16 mouse cellular contexts compared by ENCODE assay signal in genomic region chr1:31260218-31260923, GRCm38 (mm10). TPM values are rescaled to one million over a fixed set of nuclear protein-coding genes. Genes with fewer than 3 reads are reported as not detected.
DNase-seq lines count a peak whose midpoint lies in the region; ATAC-seq and TF ChIP-seq lines count a peak whose summit lies in the region.
"Had no signal": no experiment of that assay in that cellular context is flagged by ENCODE, and none has a peak within 500 bp of the region (broad histone marks: within the 10 kb centered on the region; RNA-seq: fewer than 3 reads in every experiment).

No protein-coding gene starts in this region.

- TF ChIP-seq EP300 in lung, postnatal 0 days (IDR thresholded peaks at IDR 0.05): no peak

- TF ChIP-seq CTCF in kidney, postnatal 0 days (IDR thresholded peaks at IDR 0.05; ENCODE audit: low read depth): no peak
- TF ChIP-seq CTCF in lung, postnatal 0 days (IDR thresholded peaks at IDR 0.05): no peak

- ATAC-seq in kidney, postnatal 0 days (replicated peaks; ENCODE audit: low FRiP score, low read depth): no peak; the same call in 1 of the 2 replicates
- ATAC-seq in lung, postnatal 0 days: peak; percentile 47
- ATAC-seq in stomach, embryonic 16.5 days (ENCODE audit: insufficient read depth, low FRiP score): peak; percentile 29; the same call in 1 of the 2 replicates

- H3K36me3 ChIP-seq in kidney, postnatal 0 days (ENCODE audit: insufficient read depth, low read length): no peaks in the 10 kb centered on the region
- H3K36me3 ChIP-seq in lung, postnatal 0 days (ENCODE audit: insufficient read depth, low read length): no peaks in the 10 kb centered on the region
- no peaks in the 10 kb centered on the region for H3K36me3 ChIP-seq in stomach, embryonic 16.5 days (ENCODE audit: control insufficient read depth, insufficient read depth, low read length)
- H3K36me3 ChIP-seq: embryonic facial prominence, embryonic 12.5 days; forebrain, embryonic 10.5 days; liver, embryonic 13.5 days had no signal

- no peak overlapping the region for H3K4me3 ChIP-seq in kidney, postnatal 0 days (replicated peaks; ENCODE audit: low read depth, low read length)
- no peak overlapping the region for H3K4me3 ChIP-seq in lung, postnatal 0 days (ENCODE audit: low read depth, low read length)
- no peak overlapping the region for H3K4me3 ChIP-seq in stomach, embryonic 16.5 days (replicated peaks; ENCODE audit: low read length)
- H3K4me3 ChIP-seq: embryonic facial prominence, embryonic 12.5 days; forebrain, embryonic 10.5 days; left cerebral cortex, adult 2 months; liver, embryonic 13.5 days had no signal

- no peak overlapping the region for H3K9ac ChIP-seq in kidney, postnatal 0 days (ENCODE audit: low read depth, low read length)
- H3K9ac ChIP-seq in lung, postnatal 0 days (replicated peaks; ENCODE audit: low read depth): no peak overlapping the region
- H3K9ac ChIP-seq in stomach, embryonic 16.5 days (ENCODE audit: low read length): no peak overlapping the region
- H3K9ac ChIP-seq: embryonic facial prominence, embryonic 12.5 days; liver, embryonic 13.5 days had no signal

- H3K27me3 ChIP-seq in kidney, postnatal 0 days (ENCODE audit: insufficient read depth, low read length): no peaks in the 10 kb centered on the region
- no peaks in the 10 kb centered on the region for H3K27me3 ChIP-seq in lung, postnatal 0 days (replicated peaks; ENCODE audit: insufficient read depth, low read length)
- H3K27me3 ChIP-seq in stomach, embryonic 16.5 days (ENCODE audit: control insufficient read depth, insufficient read depth, low read length): no peaks in the 10 kb centered on the region
- H3K27me3 ChIP-seq: embryonic facial prominence, embryonic 12.5 days; liver, embryonic 13.5 days had no signal

- H3K27ac ChIP-seq in kidney, postnatal 0 days: no peak overlapping the region
- H3K27ac ChIP-seq in lung, postnatal 0 days (ENCODE audit: low read length): no peak overlapping the region
- peak overlapping the region; percentile 64 for H3K27ac ChIP-seq in stomach, embryonic 16.5 days (ENCODE audit: low read length)
- H3K27ac ChIP-seq: embryonic facial prominence, embryonic 12.5 days; forebrain, embryonic 10.5 days; left cerebral cortex, adult 2 months; liver, embryonic 13.5 days had no signal

- DNase-seq in frontal cortex, adult 2 months (ENCODE audit: extremely low spot score in 1 of 2, low spot score in 1 of 2): peak; percentile 33 to 63
- DNase-seq in frontal cortex, postnatal 14 days (ENCODE audit: low spot score in 2 of 2): no peak
- peak; percentile 54 for DNase-seq in kidney, postnatal 0 days (ENCODE audit: low spot score)
- DNase-seq in kidney, adult 18-20 months: no peak
- peak; percentile 61 for DNase-seq in lung, postnatal 0 days (ENCODE audit: low spot score)
- DNase-seq in lung, adult 18-20 months: no peak
- no peak for DNase-seq in urinary bladder, postnatal 14 days (ENCODE audit: low spot score)
- DNase-seq: adrenal gland, adult 8-10 months; cerebellum, postnatal 25 days; liver, embryonic 13.5 days had no signal

- H3K4me2 ChIP-seq in kidney, postnatal 0 days (ENCODE audit: low read length): no peak overlapping the region
- H3K4me2 ChIP-seq in lung, postnatal 0 days (replicated peaks; ENCODE audit: low read depth, low read length): no peak overlapping the region
- 0 out of 2 replicates have a peak overlapping the region, but pooled peaks have one; percentile 6 for H3K4me2 ChIP-seq in stomach, embryonic 16.5 days (ENCODE audit: low read depth, low read length)
- H3K4me2 ChIP-seq: embryonic facial prominence, embryonic 12.5 days; liver, embryonic 13.5 days had no signal

- WGBS in kidney, postnatal 0 days: 66% methylated on average over 10 of the region's 10 CpGs
- 57% methylated on average over 10 of the region's 10 CpGs for WGBS in lung, postnatal 0 days
- WGBS in stomach, embryonic 16.5 days: 47% methylated on average over 10 of the region's 10 CpGs

- no peaks in the 10 kb centered on the region for H3K9me3 ChIP-seq in kidney, postnatal 0 days (replicated peaks; ENCODE audit: low read length)
- no peaks in the 10 kb centered on the region for H3K9me3 ChIP-seq in lung, postnatal 0 days (ENCODE audit: low read length)
- H3K9me3 ChIP-seq in stomach, embryonic 16.5 days (replicated peaks; ENCODE audit: control insufficient read depth, low read length): no peaks in the 10 kb centered on the region
- H3K9me3 ChIP-seq: embryonic facial prominence, embryonic 12.5 days; forebrain, embryonic 10.5 days; liver, embryonic 13.5 days had no signal

- H3K4me1 ChIP-seq in kidney, postnatal 0 days (replicated peaks; ENCODE audit: insufficient read depth, low read length): no peaks in the 10 kb centered on the region
- no peaks in the 10 kb centered on the region for H3K4me1 ChIP-seq in lung, postnatal 0 days (ENCODE audit: insufficient read depth, low read depth, low read length)
- no peaks in the 10 kb centered on the region for H3K4me1 ChIP-seq in stomach, embryonic 16.5 days (ENCODE audit: control insufficient read depth, insufficient read depth, low read length)
- H3K4me1 ChIP-seq: embryonic facial prominence, embryonic 12.5 days; forebrain, embryonic 10.5 days; liver, embryonic 13.5 days had no signal

RNA-seq across cellular contexts. Expression of gene Pih1d3, which starts 37.7 kb away (rescaled TPM):
- not detected in 2 replicates for polyA plus RNA-seq in frontal cortex, adult 2 months (2012; rRNA removed)
- polyA plus RNA-seq in kidney, postnatal 0 days (2015; fragmentation: Nextera tagmentation; extraction: Ambion mirVana): not detected in 2 replicates
- polyA plus RNA-seq in lung, postnatal 0 days (2015; fragmentation: Nextera tagmentation; extraction: Ambion mirVana): not detected in 2 replicates
- polyA plus RNA-seq in stomach, embryonic 16.5 days (2015; fragmentation: Nextera tagmentation; extraction: Ambion mirVana): not detected in 2 replicates
- polyA plus RNA-seq: embryonic facial prominence, embryonic 12.5 days; forebrain, embryonic 10.5 days; heart, embryonic 16.5 days; liver, embryonic 13.5 days; small intestine, adult 2 months had no signal

RNA-seq across cellular contexts. Expression of gene 4931428L18Rik, which starts 37.9 kb away (rescaled TPM):
- not detected in 2 replicates for polyA plus RNA-seq in frontal cortex, adult 2 months (2012; rRNA removed)
- polyA plus RNA-seq in kidney, postnatal 0 days (2015; fragmentation: Nextera tagmentation; extraction: Ambion mirVana): not detected in 2 replicates
- polyA plus RNA-seq in lung, postnatal 0 days (2015; fragmentation: Nextera tagmentation; extraction: Ambion mirVana): 0.43 and 0.48 TPM in 2 replicates
- polyA plus RNA-seq in stomach, embryonic 16.5 days (2015; fragmentation: Nextera tagmentation; extraction: Ambion mirVana): 0.25 TPM in 1 of 2 replicates, not detected in the other
- polyA plus RNA-seq: embryonic facial prominence, embryonic 12.5 days; forebrain, embryonic 10.5 days; heart, embryonic 16.5 days; liver, embryonic 13.5 days; small intestine, adult 2 months had no signal

Comparison
In these comparisons a context has a peak if more than half of its experiments do, and no peak if none do; other contexts are left out.
1. DNase-seq: peak in frontal cortex, adult 2 months (2 of 2), kidney, postnatal 0 days (single experiment) and lung, postnatal 0 days (single experiment); none in frontal cortex, postnatal 14 days (0 of 2), kidney, adult 18-20 months (single experiment), lung, adult 18-20 months (0 of 2) and urinary bladder, postnatal 14 days (single experiment).